Mouse (Mus musculus): ENCODE measurements around the gene Tsc1. TPM values are rescaled to one million over a fixed set of nuclear protein-coding genes. Genes with fewer than 3 reads are reported as not detected.

Tsc1 gene
- total and polyA plus RNA-seq, 3 experiments: 8.0 to 16.4 TPM; not detected in 1

DNA sequence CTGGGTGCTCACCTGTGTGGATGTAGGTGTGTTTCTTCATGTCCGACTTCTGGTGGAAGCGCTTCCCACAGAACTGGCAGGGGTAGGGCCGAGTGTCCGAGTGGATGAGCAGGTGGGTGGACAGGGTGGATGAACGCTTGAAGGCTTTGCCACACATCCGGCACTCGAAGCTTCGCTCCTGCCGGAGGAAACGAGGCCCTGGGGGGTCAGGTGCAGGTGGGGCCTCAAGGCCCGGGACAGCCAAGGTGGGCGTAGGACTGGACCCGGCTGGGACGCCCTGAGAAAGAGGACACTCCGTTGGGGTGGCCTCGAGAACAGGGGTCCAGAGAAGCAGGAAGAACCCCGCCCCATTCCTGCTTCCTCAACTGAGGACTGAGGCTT lies 29.6 kb upstream of the Tsc1 start:
- Histone ChIP-seq H3K9me3 (replicated peaks; ENCODE audit: insufficient read depth, low read length) (no peaks in the 10 kb centered on the region), H3K27ac (ENCODE audit: control insufficient read depth, low read depth, low read length) (no peak overlapping the region), H3K9ac (ENCODE audit: control insufficient read depth, low read depth, low read length, poor library complexity, severe bottlenecking) (no peak overlapping the region), H3K4me1 (ENCODE audit: control insufficient read depth in 1 of 2, insufficient read depth in 2 of 2, low read length in 2 of 2) (peaks cover 5 to 39% of the 10 kb centered on the region in 2 experiments; a peak in 3 of 4 replicates), H3K36me3 (ENCODE audit: control insufficient read depth in 1 of 2, insufficient read depth in 2 of 2, low read length in 2 of 2) (peaks cover 24 to 45% of the 10 kb centered on the region in 2 experiments), H3K79me2 (ENCODE audit: control insufficient read depth, insufficient read depth, low read length, poor library complexity) (peaks cover 5% of the 10 kb centered on the region), H3K4me3 (ENCODE audit: control insufficient read depth in 1 of 2, insufficient read depth in 1 of 2, low read depth in 2 of 2, low read length in 2 of 2) (no peak overlapping the region), H3K27me3 (ENCODE audit: control insufficient read depth in 1 of 2, insufficient read depth in 2 of 2, low read length in 2 of 2) (no peaks in the 10 kb centered on the region)
- no peak for DNase-seq (ENCODE audit: low read depth, low spot score)
- TF ChIP-seq TCF12 (IDR thresholded peaks at IDR 0.05; ENCODE audit: low read depth, low read length): no peak
- TF ChIP-seq MAZ (IDR thresholded peaks at IDR 0.05; ENCODE audit: low read depth, low read length): no peak
- TF ChIP-seq NRF1 (IDR thresholded peaks at IDR 0.05; ENCODE audit: insufficient read depth, low read depth, low read length, poor library complexity, severe bottlenecking): no peak
- TF ChIP-seq POLR2A (IDR thresholded peaks at IDR 0.05; ENCODE audit: control insufficient read depth in 1 of 2, insufficient read depth in 1 of 2, low read depth in 1 of 2, low read length in 2 of 2, poor library complexity in 1 of 2): no peak
- no peak for TF ChIP-seq HCFC1 (IDR thresholded peaks at IDR 0.05; ENCODE audit: low read depth, low read length)
- no peak for TF ChIP-seq ZKSCAN1 (IDR thresholded peaks at IDR 0.05; ENCODE audit: low read depth, low read length)
- no peak for TF ChIP-seq RCOR1 (IDR thresholded peaks at IDR 0.05; ENCODE audit: low read depth, low read length)
- TF ChIP-seq BHLHE40 (IDR thresholded peaks at IDR 0.05; ENCODE audit: borderline replicate concordance, low read depth, low read length): no peak
- no peak for TF ChIP-seq ZC3H11A (IDR thresholded peaks at IDR 0.05; ENCODE audit: low read depth, low read length)
- no peak for TF ChIP-seq ETS1 (IDR thresholded peaks at IDR 0.05; ENCODE audit: low read depth, low read length)
- TF ChIP-seq POLR2AphosphoS5 (IDR thresholded peaks at IDR 0.05; ENCODE audit: borderline replicate concordance, low read depth, low read length): no peak
- TF ChIP-seq TBP (IDR thresholded peaks at IDR 0.05; ENCODE audit: low read depth, low read length): no peak
- no peak for TF ChIP-seq MAX (IDR thresholded peaks at IDR 0.05; ENCODE audit: low read length)
- TF ChIP-seq E2F4 (IDR thresholded peaks at IDR 0.05; ENCODE audit: borderline replicate concordance, low read depth, low read length): no peak
- TF ChIP-seq MYB (IDR thresholded peaks at IDR 0.05; ENCODE audit: low read depth, low read length): no peak
- TF ChIP-seq CHD1 (IDR thresholded peaks at IDR 0.05; ENCODE audit: low read depth, low read length): no peak
- TF ChIP-seq ZNF384 (IDR thresholded peaks at IDR 0.05; ENCODE audit: low read depth, low read length): no peak
- no peak for TF ChIP-seq USF1 (IDR thresholded peaks at IDR 0.05; ENCODE audit: low read depth, low read length)
- no peak for TF ChIP-seq SMC3 (IDR thresholded peaks at IDR 0.05; ENCODE audit: low read depth, low read length)
- no peak for TF ChIP-seq GABPA (IDR thresholded peaks at IDR 0.05; ENCODE audit: low read depth, low read length)

DNA sequence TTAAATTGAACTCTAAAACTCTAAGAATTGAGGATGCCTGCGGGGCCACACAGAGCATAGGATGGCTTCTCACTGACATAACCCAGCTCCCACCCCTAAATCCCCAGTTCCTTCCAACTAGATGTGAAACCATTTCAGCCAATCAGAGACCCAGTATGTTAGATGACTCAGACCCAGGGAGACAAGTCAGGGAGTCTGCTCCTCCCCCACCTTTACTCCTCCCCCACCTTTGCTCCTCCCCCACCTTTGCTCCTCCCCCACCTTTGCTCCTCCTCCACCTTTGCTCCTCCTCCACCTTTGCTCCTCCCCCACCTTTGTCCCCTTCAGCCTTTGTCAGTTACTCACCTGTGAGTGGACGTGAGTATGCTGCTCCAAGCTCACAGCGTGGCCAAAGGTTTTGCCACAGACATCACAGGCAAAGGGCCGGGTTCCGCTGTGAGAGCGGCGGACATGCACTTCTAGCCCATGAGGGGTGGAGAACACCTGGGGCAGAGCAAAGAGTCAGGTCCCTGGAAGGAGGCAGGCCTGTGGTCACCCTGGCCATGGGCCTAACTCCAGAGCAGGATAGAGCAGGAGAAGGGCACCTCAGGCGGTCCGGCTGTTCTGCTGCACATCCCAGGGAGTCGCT lies 28.5 kb upstream of the Tsc1 start:
- Histone ChIP-seq H3K9me3 (replicated peaks; ENCODE audit: insufficient read depth, low read length) (no peaks in the 10 kb centered on the region), H3K27me3 (ENCODE audit: control insufficient read depth in 1 of 2, insufficient read depth in 2 of 2, low read length in 2 of 2) (no peaks in the 10 kb centered on the region), H3K27ac (ENCODE audit: control insufficient read depth, low read depth, low read length) (no peak overlapping the region), H3K79me2 (ENCODE audit: control insufficient read depth, insufficient read depth, low read length, poor library complexity) (peaks cover 12% of the 10 kb centered on the region), H3K4me1 (ENCODE audit: control insufficient read depth in 1 of 2, insufficient read depth in 2 of 2, low read length in 2 of 2) (peaks cover 0 to 38% of the 10 kb centered on the region in 2 experiments; a peak in 3 of 4 replicates), H3K36me3 (ENCODE audit: control insufficient read depth in 1 of 2, insufficient read depth in 2 of 2, low read length in 2 of 2) (peaks cover 24 to 44% of the 10 kb centered on the region in 2 experiments), H3K9ac (ENCODE audit: control insufficient read depth, low read depth, low read length, poor library complexity, severe bottlenecking) (no peak overlapping the region), H3K4me3 (ENCODE audit: control insufficient read depth in 1 of 2, insufficient read depth in 1 of 2, low read depth in 2 of 2, low read length in 2 of 2) (no peak overlapping the region)
- TF ChIP-seq MYB (IDR thresholded peaks at IDR 0.05; ENCODE audit: low read depth, low read length): no peak
- no peak for TF ChIP-seq ELF1 (IDR thresholded peaks at IDR 0.05; ENCODE audit: low read depth, low read length)
- no peak for TF ChIP-seq CTCF (IDR thresholded peaks at IDR 0.05 in 2 of 3, conservative IDR thresholded peaks at IDR 0.05 in 1 of 3; ENCODE audit: control insufficient read depth in 1 of 3, insufficient read depth in 1 of 3, low read depth in 2 of 3, low read length in 3 of 3, poor library complexity in 1 of 3, severe bottlenecking in 1 of 3)
- TF ChIP-seq ZNF384 (IDR thresholded peaks at IDR 0.05; ENCODE audit: low read depth, low read length): no peak
- TF ChIP-seq SIN3A (IDR thresholded peaks at IDR 0.05; ENCODE audit: low read length): no peak
- TF ChIP-seq MEF2A (IDR thresholded peaks at IDR 0.05; ENCODE audit: extremely low read depth, insufficient replicate concordance, low read depth, low read length, poor library complexity, severe bottlenecking): no peak
- no peak for TF ChIP-seq NELFE (IDR thresholded peaks at IDR 0.05; ENCODE audit: low read depth, low read length)
- TF ChIP-seq KAT2A (conservative IDR thresholded peaks at IDR 0.05; ENCODE audit: low read depth, low read length): no peak
- TF ChIP-seq JUND (IDR thresholded peaks at IDR 0.05; ENCODE audit: low read depth, low read length): no peak
- no peak for TF ChIP-seq POLR2AphosphoS5 (IDR thresholded peaks at IDR 0.05; ENCODE audit: borderline replicate concordance, low read depth, low read length)
- TF ChIP-seq SMC3 (IDR thresholded peaks at IDR 0.05; ENCODE audit: low read depth, low read length): no peak
- no peak for TF ChIP-seq RCOR1 (IDR thresholded peaks at IDR 0.05; ENCODE audit: low read depth, low read length)
- no peak for TF ChIP-seq ZKSCAN1 (IDR thresholded peaks at IDR 0.05; ENCODE audit: low read depth, low read length)
- TF ChIP-seq USF1 (IDR thresholded peaks at IDR 0.05; ENCODE audit: low read depth, low read length): no peak
- no peak for TF ChIP-seq TAL1 (IDR thresholded peaks at IDR 0.05; ENCODE audit: low read length)
- DNase-seq (ENCODE audit: low read depth, low spot score): peak; percentile 57

All from MEL (cell line).